9 mouse cellular contexts compared by ENCODE assay signal in genomic region chr3:107188226-107188899, GRCm38 (mm10). TPM values are rescaled to one million over a fixed set of nuclear protein-coding genes. Genes with fewer than 3 reads are reported as not detected.
DNase-seq lines count a peak whose midpoint lies in the region; ATAC-seq and TF ChIP-seq lines count a peak whose summit lies in the region.
"Had no signal": no experiment of that assay in that cellular context is flagged by ENCODE, and none has a peak within 500 bp of the region (broad histone marks: within the 10 kb centered on the region; RNA-seq: fewer than 3 reads in every experiment).

No protein-coding gene starts in this region.

- no peak overlapping the region for H3K9ac ChIP-seq in hindbrain, embryonic 16.5 days (ENCODE audit: low read depth, low read length)
- no peak overlapping the region for H3K9ac ChIP-seq in neural tube, embryonic 15.5 days (replicated peaks)

- no peaks in the 10 kb centered on the region for H3K36me3 ChIP-seq in hindbrain, embryonic 16.5 days (ENCODE audit: control insufficient read depth, insufficient read depth, low read length)
- H3K36me3 ChIP-seq in neural tube, embryonic 15.5 days: no peaks in the 10 kb centered on the region

- H3K4me2 ChIP-seq in hindbrain, embryonic 16.5 days (ENCODE audit: low read length): no peak overlapping the region
- no peak overlapping the region for H3K4me2 ChIP-seq in neural tube, embryonic 15.5 days

- no peak overlapping the region for H3K27ac ChIP-seq in embryonic fibroblast, embryonic 13.5 days (ENCODE audit: insufficient read depth, low read length)
- no peak overlapping the region for H3K27ac ChIP-seq in hindbrain, embryonic 16.5 days (ENCODE audit: low read depth, low read length)
- no peak overlapping the region for H3K27ac ChIP-seq in neural tube, embryonic 15.5 days (replicated peaks)

- DNase-seq in adrenal gland, postnatal 10 days: peak; percentile 32
- DNase-seq in adrenal gland, postnatal 4 days (ENCODE audit: low spot score in 2 of 2): no peak
- peak; percentile 30 for DNase-seq in ZHBTc4 (ENCODE audit: low read depth, low spot score)
- peak; percentile 72 for DNase-seq in left cerebral cortex, postnatal 4 days
- peak; percentile 40 to 51 for DNase-seq in thymus, postnatal 36 days

- peak; percentile 91 for ATAC-seq in hindbrain, embryonic 16.5 days
- ATAC-seq in neural tube, embryonic 15.5 days (ENCODE audit: low FRiP score): peak; percentile 90

- WGBS in hindbrain, embryonic 16.5 days: 40% methylated on average over 6 of the region's 6 CpGs
- 48% methylated on average over 6 of the region's 6 CpGs for WGBS in neural tube, embryonic 15.5 days

- peak; percentile 21; the same call in 1 of the 2 replicates for TF ChIP-seq CTCF in embryonic fibroblast, embryonic 13.5 days (IDR thresholded peaks at IDR 0.05; ENCODE audit: borderline replicate concordance, insufficient read depth, low read length)

- no peaks in the 10 kb centered on the region for H3K27me3 ChIP-seq in hindbrain, embryonic 16.5 days (replicated peaks; ENCODE audit: control insufficient read depth, insufficient read depth, low read length)
- H3K27me3 ChIP-seq in neural tube, embryonic 15.5 days (replicated peaks): no peaks in the 10 kb centered on the region

- H3K4me3 ChIP-seq in embryonic fibroblast, embryonic 13.5 days (ENCODE audit: insufficient read depth, low read length): no peak overlapping the region
- no peak overlapping the region for H3K4me3 ChIP-seq in hindbrain, embryonic 16.5 days (ENCODE audit: low read length)
- no peak overlapping the region for H3K4me3 ChIP-seq in neural tube, embryonic 15.5 days (replicated peaks)

- intact Hi-C loops in left cerebral cortex, postnatal 4 days (cut with DNase I): loop anchor here (5.0 to 10.0 kb wide), 2 partner anchors 244 to 291 kb away; no protein-coding TSS in a partner anchor

- no peaks in the 10 kb centered on the region for H3K9me3 ChIP-seq in hindbrain, embryonic 16.5 days (ENCODE audit: control insufficient read depth, low read length)
- no peaks in the 10 kb centered on the region for H3K9me3 ChIP-seq in neural tube, embryonic 15.5 days (replicated peaks)

- no peaks in the 10 kb centered on the region for H3K4me1 ChIP-seq in embryonic fibroblast, embryonic 13.5 days (ENCODE audit: control insufficient read depth, insufficient read depth, low read length)
- peaks cover 3% of the 10 kb centered on the region; the same call in 1 of the 2 replicates for H3K4me1 ChIP-seq in hindbrain, embryonic 16.5 days (ENCODE audit: control insufficient read depth, insufficient read depth, low read depth, low read length)
- H3K4me1 ChIP-seq in neural tube, embryonic 15.5 days: no peaks in the 10 kb centered on the region

- no peak for TF ChIP-seq POLR2A in embryonic fibroblast, embryonic 13.5 days (IDR thresholded peaks at IDR 0.05; ENCODE audit: low read depth, low read length)

RNA-seq across cellular contexts. Expression of gene Kcna10, which starts 5.5 kb away (rescaled TPM):
- total RNA-seq in adrenal gland, postnatal 10 days (2021): not detected
- total RNA-seq in adrenal gland, postnatal 4 days (2021): not detected
- polyA plus RNA-seq in embryonic fibroblast, embryonic 13.5 days (2011; ENCODE audit: insufficient read length, low read depth, missing spikeins): not detected in 2 replicates
- not detected in 2 replicates for polyA plus RNA-seq in hindbrain, embryonic 16.5 days (2015; fragmentation: Nextera tagmentation; extraction: Ambion mirVana)
- under 1 TPM in 1 of 2 experiments, not detected in 1; 0.54 TPM for total RNA-seq in left cerebral cortex, postnatal 4 days (2021)
- not detected in 2 replicates for polyA plus RNA-seq in neural tube, embryonic 15.5 days (2015; fragmentation: Nextera tagmentation; extraction: Ambion mirVana)
- polyA plus RNA-seq: heart, embryonic 16.5 days had no signal

RNA-seq across cellular contexts. Expression of gene Cym, which starts 33.2 kb away (rescaled TPM):
- total RNA-seq in adrenal gland, postnatal 10 days (2021): 1 to 10 TPM in 1 of 2 experiments, under 1 TPM in 1; 0.88 to 1.2 TPM
- 1 to 10 TPM in 1 of 2 experiments, under 1 TPM in 1; 0.31 to 2.1 TPM for total RNA-seq in adrenal gland, postnatal 4 days (2021)
- polyA plus RNA-seq in embryonic fibroblast, embryonic 13.5 days (2011; ENCODE audit: insufficient read length, low read depth, missing spikeins): not detected in 2 replicates
- polyA plus RNA-seq in hindbrain, embryonic 16.5 days (2015; fragmentation: Nextera tagmentation; extraction: Ambion mirVana): 0.12 and 0.13 TPM in 2 replicates
- not detected for total RNA-seq in left cerebral cortex, postnatal 4 days (2021)
- polyA plus RNA-seq in neural tube, embryonic 15.5 days (2015; fragmentation: Nextera tagmentation; extraction: Ambion mirVana): 0.17 and 0.24 TPM in 2 replicates

RNA-seq across cellular contexts. Expression of gene A630076J17Rik, which starts 42.1 kb away (rescaled TPM):
- under 1 TPM in 1 of 2 experiments, not detected in 1; 0.45 TPM for total RNA-seq in adrenal gland, postnatal 10 days (2021)
- not detected for total RNA-seq in adrenal gland, postnatal 4 days (2021)
- not detected in 2 replicates for polyA plus RNA-seq in embryonic fibroblast, embryonic 13.5 days (2011; ENCODE audit: insufficient read length, low read depth, missing spikeins)
- not detected in 2 replicates for polyA plus RNA-seq in hindbrain, embryonic 16.5 days (2015; fragmentation: Nextera tagmentation; extraction: Ambion mirVana)
- total RNA-seq in left cerebral cortex, postnatal 4 days (2021): not detected
- 0.14 TPM in 1 of 2 replicates, not detected in the other for polyA plus RNA-seq in neural tube, embryonic 15.5 days (2015; fragmentation: Nextera tagmentation; extraction: Ambion mirVana)

RNA-seq across cellular contexts. Expression of gene Prok1, which starts 51.1 kb away (rescaled TPM):
- 1 to 10 TPM; 6.2 to 6.7 TPM for total RNA-seq in adrenal gland, postnatal 10 days (2021)
- total RNA-seq in adrenal gland, postnatal 4 days (2021): 10 to 100 TPM in 1 of 2 experiments, under 1 TPM in 1; 0.25 to 10.2 TPM
- polyA plus RNA-seq in embryonic fibroblast, embryonic 13.5 days (2011; ENCODE audit: insufficient read length, low read depth, missing spikeins): not detected in 2 replicates
- polyA plus RNA-seq in hindbrain, embryonic 16.5 days (2015; fragmentation: Nextera tagmentation; extraction: Ambion mirVana): 0.17 and 0.19 TPM in 2 replicates
- total RNA-seq in left cerebral cortex, postnatal 4 days (2021): not detected
- 0.15 and 0.36 TPM in 2 replicates for polyA plus RNA-seq in neural tube, embryonic 15.5 days (2015; fragmentation: Nextera tagmentation; extraction: Ambion mirVana)
- polyA plus RNA-seq: heart, embryonic 16.5 days had no signal

Comparison
In these comparisons a context has a peak if more than half of its experiments do, and no peak if none do; other contexts are left out.
1. DNase-seq: peak in adrenal gland, postnatal 10 days (single experiment), ZHBTc4 (single experiment), left cerebral cortex, postnatal 4 days (single experiment) and thymus, postnatal 36 days (2 of 2); none in adrenal gland, postnatal 4 days (0 of 2).